Mouse (Mus musculus) right cerebral cortex, postnatal 36 days (tissue): ENCODE measurements around the gene Upk1b.

Experiments used
- DNase-seq, 2 experiments: peaks; one replicate each; pipeline ENCODE4 v3.0.0; 2022; ENCODE audit warnings: low spot score in 2 of 2, mixed read lengths in 1 of 2

Upk1b gene

DNA sequence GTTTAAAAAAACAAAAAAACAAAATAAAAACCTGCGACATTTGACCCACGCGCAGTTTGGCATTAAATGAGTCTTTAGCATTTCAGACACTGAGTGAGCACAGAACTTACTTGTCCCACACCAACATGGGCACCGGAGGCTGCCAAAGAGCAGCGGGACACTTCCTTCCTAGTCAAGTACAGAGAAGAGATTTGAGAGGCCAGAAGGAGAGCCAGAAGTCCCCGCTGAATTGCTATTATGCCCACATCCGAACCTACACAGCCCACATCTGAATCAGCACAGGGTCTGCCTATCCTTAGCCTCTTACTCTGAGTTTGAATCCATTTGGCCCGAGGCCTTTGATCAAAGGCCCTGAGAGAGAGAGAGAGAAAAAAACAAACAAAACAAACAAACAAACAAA, 75.9 kb downstream of the Upk1b start:
- DNase-seq: no peak
